Mouse (Mus musculus) liver, embryonic 14.5 days (tissue): ENCODE data around the gene Bpgm. TPM values are rescaled to one million over a fixed set of nuclear protein-coding genes. Genes with fewer than 3 reads are reported as not detected.

Source experiments
- ATAC-seq: fragments of 200-750 bp; cut with Nextera tagmentation; 2 replicates; pipeline ENCODE4 v1.8.0; 2017; ENCODE audit warnings: moderate number of reproducible peaks, mild to moderate bottlenecking, moderate library complexity; ENCODE audit not compliant: insufficient read depth
- DNase-seq, 3 experiments: peaks; one replicate each; pipeline ENCODE4 v3.0.0-alpha.2; 2012 to 2013; ENCODE audit warnings: low read depth in 3 of 3, low spot score in 3 of 3
- H3K27ac ChIP-seq: fragments of 300-500 bp; sonication (generic); 2 replicates; pipeline ENCODE4 v1.5.1; 2014; ENCODE audit warnings: moderate library complexity, mild to moderate bottlenecking, control low read depth, inconsistent platforms
- H3K27me3 ChIP-seq: fragments of 300-500 bp; sonication (generic); 2 replicates; pipeline ENCODE4 v1.6.1; 2014; ENCODE audit warnings: mild to moderate bottlenecking, low read length, moderate library complexity; ENCODE audit not compliant: control insufficient read depth, insufficient read depth
- H3K36me3 ChIP-seq: fragments of 300-500 bp; sonication (generic); replicated peaks from 2 replicates; pipeline ENCODE4 v1.6.1; 2014; ENCODE audit warnings: low read depth; ENCODE audit not compliant: control insufficient read depth, insufficient read depth
- H3K4me1 ChIP-seq, 2 experiments: fragments of 200-500 bp in 1 of 2; fragments of 300-500 bp in 1 of 2; sonication (generic) in 1 of 2; replicated peaks; 2 replicates each; pipeline ENCODE4 v1.6.1; 2012 to 2014; ENCODE audit warnings: antibody characterized with exemption in 1 of 2, inconsistent platforms in 1 of 2, low read length in 1 of 2; ENCODE audit not compliant: control insufficient read depth in 2 of 2, insufficient read depth in 2 of 2
- H3K4me2 ChIP-seq: fragments of 300-500 bp; sonication (generic); 2 replicates; pipeline ENCODE4 v1.6.1; 2014; ENCODE audit warnings: low read depth, mild to moderate bottlenecking, control low read depth, moderate library complexity
- H3K4me3 ChIP-seq, 2 experiments: fragments of 200-500 bp in 1 of 2; fragments of 300-500 bp in 1 of 2; sonication (generic) in 1 of 2; 2 replicates each; pipeline ENCODE4 v1.5.1; 2012 to 2014; ENCODE audit warnings: low read depth in 2 of 2, low read length in 2 of 2, mild to moderate bottlenecking in 2 of 2, control low read depth in 1 of 2, inconsistent platforms in 1 of 2, moderate library complexity in 1 of 2; ENCODE audit not compliant: insufficient read depth in 1 of 2
- H3K9ac ChIP-seq: fragments of 300-500 bp; sonication (generic); replicated peaks from 2 replicates; pipeline ENCODE4 v1.6.1; 2014; ENCODE audit warnings: mild to moderate bottlenecking, control low read depth, moderate library complexity
- H3K9me3 ChIP-seq: fragments of 300-500 bp; sonication (generic); 2 replicates; pipeline ENCODE4 v1.6.1; 2016; ENCODE audit warnings: low read length, mixed read lengths; ENCODE audit not compliant: control insufficient read depth
- CTCF ChIP-seq: IDR thresholded peaks from 2 replicates; pipeline ENCODE4 v1.5.1; 2016; ENCODE audit warnings: antibody characterized with exemption, low read depth, control low read depth
- EP300 ChIP-seq: IDR thresholded peaks from 2 replicates; pipeline ENCODE4 v1.6.1; 2016; ENCODE audit warnings: antibody characterized with exemption, low read depth
- WGBS: fragments of 180-500 bp; shearing (Covaris S2); extraction: QIAGEN DNeasy Blood & Tissue Kit; methylation state at CpG from one replicate; pipeline ENCODE4 v1.1.7; 2014; ENCODE audit not compliant: insufficient replicate concordance; 5-methylcytosine and 5-hydroxymethylcytosine counted together
- polyA plus RNA-seq, 2 experiments: library from polyadenylated mRNA; depleted of rRNA in 1 of 2; stranded (reverse) in 1 of 2; unstranded in 1 of 2; fragments of >200 nt; fragmentation: Nextera tagmentation in 1 of 2; extraction: Ambion mirVana in 1 of 2; gene quantifications; 2 replicates each; pipeline versions ENCODE4 v1.2.1 to v1.2.3; 2012 to 2014

Gene Bpgm
- polyA plus RNA-seq, 2 experiments: 140 to 143 TPM

GRCm38 (mm10) chr6:34497991-34498625 is 22.1 kb downstream of the Bpgm start:
- H3K4me1 ChIP-seq: peaks cover 0 to 5% of the 10 kb centered on the region in 2 experiments; a peak in 2 of 4 replicates
- H3K27ac ChIP-seq: no peak overlapping the region
- H3K4me2 ChIP-seq: no peak overlapping the region
- H3K9me3 ChIP-seq: no peaks in the 10 kb centered on the region
- no peak overlapping the region for H3K4me3 ChIP-seq
- no peak overlapping the region for H3K9ac ChIP-seq
- no peaks in the 10 kb centered on the region; the same call in 1 of the 2 replicates for H3K36me3 ChIP-seq
- ATAC-seq: no peak
- DNase-seq: no peak
- H3K27me3 ChIP-seq: no peaks in the 10 kb centered on the region
- no peak for TF ChIP-seq EP300
- TF ChIP-seq CTCF: no peak
- 73% methylated on average over 5 of the region's 5 CpGs for WGBS

DNA sequence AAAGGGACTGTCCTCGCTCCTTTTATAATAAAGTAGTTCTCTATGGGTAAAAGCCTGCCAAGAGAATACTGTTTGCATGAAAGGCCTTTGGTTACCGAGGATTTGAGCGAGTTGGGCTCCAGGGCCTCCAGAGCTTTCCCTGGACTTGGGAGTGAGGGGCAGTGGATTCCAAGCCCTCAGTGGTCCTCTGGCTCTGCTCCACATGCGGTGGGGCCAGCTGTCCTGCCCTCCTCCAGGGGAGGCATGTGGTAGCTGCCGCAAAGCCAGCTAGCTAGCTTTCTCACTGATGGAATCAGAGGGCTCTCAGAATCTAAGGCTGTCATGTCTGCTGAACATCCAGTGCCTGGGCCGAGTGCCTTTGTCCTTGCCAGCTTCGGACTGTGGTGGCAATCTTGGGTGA is 26.3 kb downstream of the Bpgm start:
- DNase-seq: no peak
- Histone ChIP-seq H3K9ac (no peak overlapping the region), H3K4me1 (peaks cover 6% of the 10 kb centered on the region in 2 experiments), H3K27me3 (no peaks in the 10 kb centered on the region), H3K4me3 (no peak overlapping the region), H3K4me2 (no peak overlapping the region), H3K36me3 (peaks cover 10% of the 10 kb centered on the region), H3K27ac (no peak overlapping the region), H3K9me3 (no peaks in the 10 kb centered on the region)
- WGBS: 76% methylated on average over 7 of the region's 7 CpGs
- TF ChIP-seq CTCF (no peak), EP300 (no peak)
- no peak for ATAC-seq

DNA sequence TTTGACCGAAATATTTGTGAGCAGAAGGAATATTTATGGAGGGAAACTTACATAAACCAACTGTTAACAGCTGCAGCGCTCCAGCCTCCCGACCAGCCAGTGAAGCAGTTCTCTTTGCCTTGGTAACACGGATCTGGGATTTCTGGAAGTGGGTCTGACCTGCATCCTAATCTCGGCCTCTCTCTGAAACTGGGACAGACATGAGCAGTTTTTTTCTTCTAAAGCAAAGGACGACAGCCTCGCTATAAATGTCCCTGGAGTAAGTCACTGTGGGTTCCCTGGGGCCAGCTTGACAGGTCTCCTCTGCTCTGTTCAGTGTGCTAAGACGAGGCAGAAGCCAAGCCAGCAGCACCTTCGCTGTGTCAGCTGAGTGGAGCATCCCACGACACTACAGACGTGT is 29.9 kb downstream of the Bpgm start:
- H3K4me2 ChIP-seq: no peak overlapping the region
- H3K27me3 ChIP-seq: no peaks in the 10 kb centered on the region
- TF ChIP-seq CTCF (no peak), EP300 (no peak)
- no peak overlapping the region for H3K9ac ChIP-seq
- ATAC-seq (no peak), DNase-seq (no peak)
- peaks cover 12% of the 10 kb centered on the region for H3K36me3 ChIP-seq
- peaks cover 24 to 38% of the 10 kb centered on the region in 2 experiments for H3K4me1 ChIP-seq
- H3K9me3 ChIP-seq: no peaks in the 10 kb centered on the region
- no peak overlapping the region for H3K27ac ChIP-seq
- WGBS: 82% methylated on average over 11 of the region's 11 CpGs
- H3K4me3 ChIP-seq: no peak overlapping the region

DNA sequence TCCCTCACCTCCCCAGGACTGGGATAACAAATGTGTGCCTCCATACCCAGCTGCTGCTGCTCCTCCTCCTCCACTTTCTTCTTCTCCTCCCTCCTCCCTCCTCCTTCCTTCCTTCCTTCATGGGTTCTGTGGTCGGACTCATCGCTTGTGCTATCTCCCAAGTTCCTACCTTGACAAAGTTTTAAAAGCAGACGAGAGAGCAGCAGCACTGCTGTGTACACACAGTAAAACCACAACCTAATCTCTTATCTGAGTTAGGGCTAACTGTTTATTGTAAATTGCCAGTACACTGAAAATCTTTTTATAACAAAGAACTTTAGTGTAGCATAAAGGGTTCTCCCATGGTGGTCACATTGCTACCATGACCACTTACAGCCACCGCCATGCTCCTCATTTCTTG is 31.6 kb downstream of the Bpgm start:
- Histone ChIP-seq H3K27me3 (no peaks in the 10 kb centered on the region), H3K9ac (no peak overlapping the region), H3K27ac (peak overlapping the region; percentile 6; the same call in 1 of the 2 replicates), H3K4me3 (no peak overlapping the region), H3K9me3 (no peaks in the 10 kb centered on the region), H3K4me1 (peaks cover 24 to 48% of the 10 kb centered on the region in 2 experiments), H3K36me3 (peaks cover 12% of the 10 kb centered on the region), H3K4me2 (peak overlapping the region; percentile 49)
- WGBS: 25% methylated on average over 4 of the region's 4 CpGs
- ATAC-seq (peak; percentile 49; the same call in 1 of the 2 replicates), DNase-seq (no peak)
- no peak for TF ChIP-seq CTCF
- TF ChIP-seq EP300: no peak

DNA sequence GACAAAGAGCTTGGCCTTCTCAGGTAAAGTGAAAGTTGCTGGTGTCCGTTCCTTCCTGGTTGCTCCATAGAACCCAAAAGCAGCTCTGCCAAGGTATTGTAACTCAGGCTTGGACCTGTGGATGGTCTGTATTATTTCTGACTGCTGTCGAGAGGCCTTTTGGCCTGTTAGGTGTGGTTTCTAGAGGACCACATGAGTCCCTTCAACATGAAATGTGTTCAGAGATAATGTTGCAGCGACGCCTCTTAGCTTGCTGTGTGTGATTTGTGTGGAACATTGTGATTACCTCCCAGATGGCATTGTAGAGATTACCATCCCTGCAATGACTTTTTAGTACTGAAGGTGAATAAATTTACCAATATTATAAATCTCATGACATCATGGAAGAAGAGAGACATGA is 32.0 kb downstream of the Bpgm start:
- no peaks in the 10 kb centered on the region for H3K9me3 ChIP-seq
- ATAC-seq: peak; percentile 76
- no peaks in the 10 kb centered on the region for H3K27me3 ChIP-seq
- peak overlapping the region; percentile 49 for H3K4me2 ChIP-seq
- H3K27ac ChIP-seq: no peak overlapping the region; the same call in 1 of the 2 replicates
- H3K9ac ChIP-seq: peak overlapping the region; percentile 27; the same call in 1 of the 2 replicates
- H3K4me1 ChIP-seq: peaks cover 24 to 48% of the 10 kb centered on the region in 2 experiments
- peak; percentile 45 to 72 (median 61) for DNase-seq
- TF ChIP-seq EP300: peak; percentile 85
- TF ChIP-seq CTCF: no peak
- WGBS: 20% methylated on average over 4 of the region's 4 CpGs
- peaks cover 12% of the 10 kb centered on the region for H3K36me3 ChIP-seq
- H3K4me3 ChIP-seq: no peak overlapping the region
